Mouse (Mus musculus) induced T-regulatory cell, adult 2 months (primary cell): ENCODE results near the gene Aicda.
A peak's percentile ranks its signal among the peaks of the same experiment; 100 is the strongest.
"Not testable (repeated sequence)": the region's sequence is repeated elsewhere in the genome, so short reads cannot be mapped to it uniquely, and the experiment has no call there.

ENCODE experiments used
- DNase-seq: peaks from one replicate; pipeline ENCODE4 v3.0.0-alpha.2; 2012; ENCODE audit warnings: low read depth

Gene Aicda

DNA sequence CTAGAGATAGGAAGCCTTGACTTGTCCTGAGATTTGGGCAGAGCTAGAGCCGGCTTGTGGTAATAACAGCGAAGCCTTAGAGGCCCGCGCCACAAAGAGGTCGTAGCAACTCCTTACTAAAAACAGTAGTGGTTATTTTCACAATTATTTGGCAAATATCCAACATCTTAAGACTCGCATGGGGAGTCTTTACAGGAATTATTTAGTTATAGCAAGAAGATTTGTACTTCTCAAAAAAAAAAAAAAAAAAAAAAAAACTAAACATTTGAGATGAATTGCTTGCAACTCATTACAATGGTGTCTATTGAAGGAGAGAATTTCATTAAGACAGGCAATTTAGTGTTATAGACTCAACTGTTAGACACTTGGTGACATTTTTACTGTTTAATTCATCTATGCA is 501 bp downstream of the Aicda start:
- DNase-seq = no peak

DNA sequence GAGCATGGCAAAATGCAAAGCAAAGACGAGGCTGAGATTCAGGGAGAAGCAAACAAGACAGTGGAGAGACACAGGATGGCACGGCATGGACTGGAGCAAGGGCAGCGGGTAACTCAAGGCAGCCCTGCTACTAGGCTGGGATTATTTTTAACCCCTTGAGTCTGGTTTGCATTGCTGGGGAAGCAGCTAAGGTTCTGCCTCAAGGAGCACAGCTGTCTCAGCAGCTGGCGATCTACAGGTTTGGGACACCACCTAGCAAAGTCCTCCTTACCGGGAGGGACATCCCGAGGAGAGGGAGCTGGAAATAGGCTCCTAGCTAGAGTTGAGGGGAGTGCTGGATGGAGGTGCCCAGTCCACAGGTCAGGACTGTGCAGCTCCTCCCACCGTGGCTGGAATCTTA is 1.7 kb downstream of the Aicda start:
- DNase-seq = no peak

DNA sequence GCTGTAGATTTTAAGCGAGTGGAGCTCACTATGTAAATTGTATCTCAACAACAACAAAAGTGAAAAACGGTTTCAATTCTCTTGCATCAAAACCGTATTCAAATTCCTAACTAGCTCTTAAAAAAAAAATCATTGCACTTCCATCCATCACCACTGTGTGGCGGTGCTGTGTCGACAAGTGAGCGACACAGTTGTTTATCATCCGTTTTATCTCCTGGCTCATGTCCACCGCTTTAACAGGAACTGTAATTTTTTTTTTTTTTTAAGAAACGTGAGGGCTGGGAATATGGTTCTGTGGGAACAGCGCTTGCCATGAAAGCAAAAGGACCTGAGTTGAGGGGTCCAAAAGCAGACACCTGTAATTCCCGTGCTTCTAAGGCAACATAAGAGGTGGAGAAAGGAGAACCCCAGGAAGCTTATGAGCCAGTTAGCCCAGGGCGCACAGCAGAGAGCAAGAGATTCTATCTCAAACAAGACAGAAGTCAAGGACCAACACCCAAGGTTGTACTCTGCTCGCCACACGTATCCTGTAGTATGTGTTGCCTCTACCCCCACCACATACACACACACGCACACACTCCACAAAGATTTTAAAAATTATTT is 3.5 kb downstream of the Aicda start:
- DNase-seq = peak; percentile 91

DNA sequence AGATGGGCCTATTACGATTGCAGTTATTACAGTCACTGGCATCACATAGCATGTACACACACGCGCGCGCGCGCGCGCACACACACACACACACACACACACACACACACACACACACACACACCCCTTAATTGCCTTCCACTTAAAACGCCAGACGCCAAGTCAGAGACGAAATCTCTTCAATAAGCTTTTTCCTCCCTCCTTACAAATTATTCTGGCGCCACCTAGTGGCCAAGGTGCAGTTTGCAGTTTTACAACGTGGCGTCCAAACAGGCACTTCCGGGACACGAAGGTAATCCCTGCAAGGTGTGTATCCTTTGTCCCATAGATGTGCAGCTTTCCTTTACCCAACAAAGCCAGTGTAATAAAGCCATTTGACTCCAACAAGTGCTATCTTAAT is 6.8 kb downstream of the Aicda start:
- DNase-seq = peak; percentile 95

DNA sequence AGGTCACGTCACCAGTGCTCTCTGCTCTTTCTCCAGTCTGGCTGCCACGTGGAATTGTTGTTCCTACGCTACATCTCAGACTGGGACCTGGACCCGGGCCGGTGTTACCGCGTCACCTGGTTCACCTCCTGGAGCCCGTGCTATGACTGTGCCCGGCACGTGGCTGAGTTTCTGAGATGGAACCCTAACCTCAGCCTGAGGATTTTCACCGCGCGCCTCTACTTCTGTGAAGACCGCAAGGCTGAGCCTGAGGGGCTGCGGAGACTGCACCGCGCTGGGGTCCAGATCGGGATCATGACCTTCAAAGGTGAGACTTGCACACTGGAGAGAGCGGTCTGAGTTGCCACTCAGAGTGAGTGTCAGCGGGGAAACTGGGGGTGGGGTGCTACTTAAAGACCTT is 7.4 kb downstream of the Aicda start:
- DNase-seq = no peak

DNA sequence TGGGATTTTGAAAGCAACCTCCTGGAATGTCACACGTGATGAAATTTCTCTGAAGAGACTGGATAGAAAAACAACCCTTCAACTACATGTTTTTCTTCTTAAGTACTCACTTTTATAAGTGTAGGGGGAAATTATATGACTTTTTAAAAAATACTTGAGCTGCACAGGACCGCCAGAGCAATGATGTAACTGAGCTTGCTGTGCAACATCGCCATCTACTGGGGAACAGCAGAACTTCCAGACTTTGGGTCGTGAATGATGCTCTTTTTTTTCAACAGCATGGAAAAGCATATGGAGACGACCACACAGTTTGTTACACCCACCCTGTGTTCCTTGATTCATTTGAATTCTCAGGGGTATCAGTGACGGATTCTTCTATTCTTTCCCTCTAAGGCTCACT is 8.9 kb downstream of the Aicda start:
- peak; percentile 83 for DNase-seq

DNA sequence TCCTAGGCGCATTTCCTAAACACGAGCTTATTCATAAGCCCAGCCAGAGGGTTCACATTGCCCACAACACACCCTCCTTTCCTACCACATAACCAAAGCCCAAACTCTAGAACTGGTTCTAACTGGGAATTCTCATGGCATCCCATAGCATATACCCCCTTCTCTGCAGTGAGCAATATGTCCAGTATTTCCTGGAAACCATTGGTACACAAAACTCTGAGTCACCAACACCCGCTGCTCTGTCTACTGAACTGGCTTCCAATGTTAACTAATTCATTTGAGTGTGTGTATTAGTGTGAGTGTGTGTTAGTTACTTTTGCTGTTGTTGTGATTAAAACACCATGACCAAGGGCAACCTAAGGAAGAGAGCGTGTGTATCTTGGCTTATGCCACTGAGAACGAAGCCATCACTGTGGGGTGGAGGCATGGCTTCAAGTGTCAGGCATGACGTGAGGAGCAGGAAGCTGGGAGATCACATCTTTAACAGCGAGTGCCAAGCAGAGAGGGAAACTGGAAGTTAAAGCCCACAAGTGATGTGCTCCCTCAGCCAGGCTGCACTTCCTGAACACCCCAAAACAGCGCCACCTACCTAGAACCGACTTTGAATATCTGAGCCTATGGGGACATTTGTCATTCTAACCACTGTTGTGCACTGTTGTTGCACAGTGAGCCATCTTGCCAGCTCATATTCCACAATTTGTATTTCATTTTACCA is 11.6 kb downstream of the Aicda start:
- DNase-seq = no peak

DNA sequence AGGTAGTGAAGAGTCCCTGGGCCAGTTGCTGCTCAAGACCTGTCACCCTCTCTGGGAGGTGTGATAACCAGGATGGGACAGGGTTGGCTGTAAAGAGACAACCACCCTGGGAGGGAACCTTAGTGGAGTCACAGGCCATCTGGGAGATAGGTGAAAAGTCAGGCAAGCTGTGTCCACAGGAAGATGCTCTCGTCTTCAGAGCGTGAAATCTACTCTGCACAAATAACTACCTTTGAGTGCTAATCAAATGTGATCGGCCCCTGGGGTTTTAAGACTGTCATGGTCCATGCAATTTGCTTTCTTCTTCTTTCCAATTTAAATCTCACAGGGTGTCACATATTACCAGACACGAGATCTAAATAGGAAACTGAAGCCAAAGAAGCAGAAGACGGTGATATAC is 15.5 kb downstream of the Aicda start:
- no peak for DNase-seq

DNA sequence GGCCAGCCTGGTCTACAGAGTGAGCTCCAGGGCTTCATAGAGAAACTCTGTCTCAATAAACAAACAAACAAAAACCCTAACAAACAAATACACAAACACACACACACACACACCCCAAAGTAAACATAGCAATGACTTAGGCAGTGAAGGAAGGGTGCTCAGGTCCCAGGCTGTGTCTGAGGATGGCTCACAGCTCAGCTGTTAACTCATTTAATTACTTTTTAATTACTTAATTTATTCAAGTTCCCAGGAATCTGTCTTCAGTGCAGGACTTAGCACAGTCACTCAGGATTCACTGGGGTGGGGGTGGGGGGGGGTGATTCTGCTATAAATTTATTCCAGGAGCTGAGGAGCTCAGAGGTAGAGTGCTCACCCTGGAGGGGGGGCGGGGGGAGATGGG is 16.2 kb downstream of the Aicda start:
- DNase-seq = no peak

DNA sequence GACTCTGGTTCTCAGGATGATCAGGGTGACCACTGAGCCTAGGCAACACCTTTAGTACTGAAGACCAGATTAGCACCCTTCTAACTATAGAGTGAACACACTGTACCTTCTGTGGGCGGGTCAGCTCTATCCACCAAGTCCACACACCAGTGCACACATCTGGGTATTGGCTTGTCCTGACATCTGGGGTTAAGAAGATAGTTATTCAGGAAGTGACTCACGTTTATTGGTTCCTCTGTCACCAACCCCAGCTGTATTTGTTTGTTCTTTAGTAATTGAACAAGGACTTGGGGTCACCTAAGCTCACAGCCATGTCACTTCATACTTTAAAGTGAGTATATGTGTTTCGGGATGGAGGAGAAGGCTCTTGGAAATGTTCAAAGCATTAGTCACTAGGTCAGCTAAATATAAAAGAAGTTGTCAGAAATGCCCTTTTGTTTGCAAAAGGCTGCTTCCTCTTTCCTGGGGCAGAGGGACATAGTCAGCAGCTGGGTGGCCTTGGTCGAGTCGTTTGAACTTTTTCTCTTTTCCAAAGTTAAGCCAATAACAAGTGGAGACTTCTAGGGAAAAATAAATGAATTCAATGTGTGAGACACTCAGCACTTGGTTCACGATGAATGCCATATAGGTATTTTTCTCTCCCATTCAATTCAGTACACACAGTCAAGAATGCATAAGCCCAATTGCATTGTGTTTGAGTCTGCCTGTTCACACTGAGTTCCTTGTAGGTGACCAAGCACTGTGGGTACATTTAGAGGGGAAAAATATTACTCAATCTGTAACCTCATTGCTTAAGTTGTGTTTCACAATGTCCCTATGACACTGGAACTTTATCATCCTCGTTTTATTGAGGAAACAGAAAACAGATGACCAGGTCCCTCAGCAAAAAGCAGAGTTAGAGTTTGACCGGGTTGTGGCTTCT is 17.4 kb downstream of the Aicda start:
- DNase-seq = no peak

DNA sequence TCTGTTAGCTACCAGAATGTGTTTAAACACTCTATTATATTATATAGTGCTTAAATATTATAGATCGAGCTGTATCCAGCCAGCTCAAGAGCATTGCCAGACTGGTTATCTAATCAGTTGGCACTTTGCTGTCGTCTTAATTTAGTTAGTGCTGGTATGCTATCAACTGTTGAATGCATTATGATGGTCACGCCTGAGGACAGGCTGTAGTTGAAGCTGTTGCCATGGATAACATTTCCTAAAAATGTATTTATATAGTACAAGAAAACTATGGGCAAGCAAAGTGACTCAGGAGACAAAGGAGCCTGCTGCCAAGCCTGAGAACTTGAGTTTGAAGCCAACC is 18.0 kb downstream of the Aicda start:
- no peak for DNase-seq

DNA sequence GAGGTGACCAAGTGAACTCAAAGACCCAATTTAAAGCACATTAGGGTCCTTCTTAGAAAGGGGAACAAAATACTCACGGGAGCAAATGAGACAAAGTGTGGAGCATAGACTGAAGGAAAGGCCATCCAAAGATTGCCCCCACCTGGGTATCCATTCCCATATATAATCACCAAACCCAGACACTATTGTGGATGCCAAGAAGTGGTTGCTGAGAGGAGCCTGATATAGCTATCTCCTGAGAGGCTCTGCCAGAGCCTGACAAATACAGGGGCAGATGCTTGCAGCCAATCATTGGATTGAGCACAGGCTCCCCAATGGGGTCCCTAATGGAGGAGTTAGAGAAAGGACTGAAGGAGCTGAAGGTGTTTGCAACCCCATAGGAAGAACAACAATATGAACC is 21.4 kb downstream of the Aicda start:
- not testable (repeated sequence) for DNase-seq

DNA sequence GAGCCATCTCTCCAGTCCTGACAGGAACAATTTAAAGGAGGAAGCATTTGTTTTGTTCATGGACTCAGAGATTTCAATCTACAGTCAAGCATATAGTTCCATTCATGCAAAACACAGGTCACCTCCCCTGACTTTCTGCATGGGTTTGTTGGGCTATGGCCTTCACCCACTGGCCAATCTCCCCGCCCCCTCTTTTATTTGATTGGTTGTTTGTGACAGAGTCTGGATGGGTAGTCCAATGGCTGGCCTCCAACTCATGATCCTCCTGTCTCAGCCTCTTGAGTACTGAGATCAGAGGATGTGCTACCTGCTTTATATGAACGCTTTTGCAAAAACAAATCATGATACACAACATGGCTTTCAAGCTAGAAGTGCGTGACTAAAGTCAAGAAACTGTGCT is 23.4 kb downstream of the Aicda start:
- no peak for DNase-seq

DNA sequence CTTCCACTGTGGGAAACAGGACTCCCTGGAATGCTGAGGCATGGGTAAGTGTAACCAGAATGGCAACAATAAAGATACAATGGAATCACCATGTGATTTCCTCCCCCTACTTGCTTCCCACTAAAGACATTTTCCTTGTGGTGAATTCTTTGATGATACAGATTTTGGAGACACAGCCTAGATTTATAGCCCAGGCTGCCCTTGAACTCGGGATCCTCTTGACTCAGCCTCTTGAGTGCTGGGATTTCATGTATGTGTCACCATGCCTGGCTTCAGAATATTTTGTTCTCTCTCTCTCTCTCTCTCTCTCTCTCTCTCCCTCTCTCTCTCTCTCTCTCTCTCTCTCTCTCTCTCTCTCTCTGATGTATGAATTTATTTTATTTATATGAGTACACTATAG is 25.5 kb downstream of the Aicda start:
- no peak for DNase-seq

DNA sequence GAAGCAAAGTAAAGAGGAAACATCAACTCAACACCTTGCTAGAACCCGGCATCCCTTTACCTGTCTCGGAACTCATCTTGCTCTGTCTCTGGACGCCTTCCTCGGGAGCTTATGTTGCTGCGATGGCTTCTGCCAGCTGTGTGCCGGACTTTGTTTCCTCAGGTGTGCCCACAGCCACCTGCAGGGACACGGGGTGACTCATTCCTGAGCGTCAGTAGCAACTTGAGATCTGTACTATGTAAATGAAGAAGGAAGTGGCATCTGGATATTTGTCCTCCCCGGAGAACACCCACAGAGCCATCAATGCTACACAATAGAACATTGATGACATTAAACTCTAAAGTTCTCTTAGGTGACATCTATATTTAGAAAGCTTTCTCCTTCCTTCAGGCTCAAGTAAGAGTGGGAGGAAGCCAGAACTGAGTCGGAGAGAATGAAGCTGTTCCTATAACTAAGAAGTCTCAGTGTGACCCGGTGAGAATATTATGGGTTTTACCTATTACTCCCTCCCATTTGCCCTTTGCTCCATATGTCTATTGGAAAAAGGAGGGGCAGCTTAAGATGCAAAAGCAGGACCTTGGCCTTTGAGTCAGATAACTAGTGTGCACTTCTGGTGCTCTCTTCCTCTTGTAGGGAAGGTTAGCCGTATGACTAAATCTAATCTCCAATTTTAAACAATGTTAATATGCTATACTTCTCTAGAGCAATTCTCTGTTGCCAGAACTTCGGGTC is 37.6 kb downstream of the Aicda start:
- DNase-seq = no peak

DNA sequence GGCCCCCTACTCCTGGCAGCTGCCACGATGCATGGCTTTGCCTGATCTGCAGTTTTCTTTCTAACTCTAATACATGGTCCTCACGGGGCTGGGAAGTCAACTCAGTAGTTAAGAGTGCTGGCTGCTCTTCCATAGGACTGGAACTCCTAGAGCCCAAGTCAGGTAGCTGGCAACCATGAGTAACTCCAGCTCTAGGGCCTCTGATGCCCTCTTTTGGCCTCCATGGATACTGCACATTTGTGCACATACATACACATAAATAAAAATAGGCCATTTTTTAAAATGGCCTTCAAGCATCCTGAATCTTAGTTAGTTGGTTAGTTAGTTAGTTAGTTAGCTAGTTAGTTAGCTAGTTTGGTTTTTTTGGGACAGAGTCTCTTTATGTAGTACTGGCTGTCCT is 39.3 kb downstream of the Aicda start:
- DNase-seq = no peak

DNA sequence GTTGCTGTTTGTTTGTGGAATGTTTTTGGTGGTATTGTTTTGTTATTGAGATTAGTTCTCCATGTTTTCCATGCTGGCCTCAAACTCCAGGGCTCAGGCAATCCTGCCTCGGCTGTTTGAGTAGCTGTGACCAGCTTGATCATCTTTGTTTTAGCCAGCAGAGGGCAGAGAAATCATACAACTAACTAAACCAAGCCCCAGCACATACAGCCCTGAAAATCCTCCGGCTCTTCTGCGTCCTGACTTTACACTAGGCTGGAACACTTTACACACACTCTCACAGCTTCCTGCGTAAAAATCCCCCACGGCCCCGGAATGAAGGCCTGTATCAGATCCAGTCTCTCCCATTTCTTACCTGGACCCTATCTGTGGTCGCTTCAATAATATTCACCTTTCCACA is 42.0 kb downstream of the Aicda start:
- DNase-seq = peak; percentile 30

DNA sequence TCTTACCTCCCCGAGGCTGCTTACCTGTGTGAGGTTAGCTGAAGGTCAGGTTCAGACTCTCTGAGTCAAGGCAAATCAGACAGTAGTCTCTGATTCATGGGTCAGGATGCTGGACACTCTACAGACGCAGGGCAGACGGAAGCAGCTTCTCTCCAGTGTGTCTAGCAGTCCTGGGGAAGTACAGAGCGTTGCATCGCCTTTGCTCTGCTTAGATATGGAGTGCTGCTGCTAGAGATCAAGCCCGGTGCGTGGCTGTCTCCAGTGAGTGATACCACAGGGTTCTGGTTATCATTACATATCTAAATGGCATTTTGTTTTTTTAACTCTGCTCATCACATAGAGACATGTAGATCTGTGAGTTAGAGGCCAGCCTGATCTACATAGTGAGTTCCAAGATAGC is 43.0 kb downstream of the Aicda start:
- DNase-seq = no peak

DNA sequence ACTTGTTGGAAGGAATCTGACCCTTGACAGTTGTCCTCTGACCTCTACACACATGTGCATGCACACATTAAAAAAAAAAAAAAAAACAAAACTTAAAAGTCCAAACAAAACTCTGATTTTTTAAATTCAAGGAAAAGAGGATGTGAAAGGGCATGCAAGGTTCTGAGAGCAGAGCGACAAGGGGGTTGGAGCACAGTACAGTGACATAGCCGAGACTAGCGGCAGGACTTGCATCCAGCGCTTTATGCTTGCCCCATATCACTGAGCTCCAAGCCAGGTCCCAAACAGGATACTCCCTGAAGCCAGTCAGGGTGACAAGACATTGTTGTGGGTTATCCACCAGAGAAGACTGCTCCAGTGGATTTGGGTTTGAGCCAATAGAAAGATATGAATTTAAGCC is 44.4 kb downstream of the Aicda start:
- DNase-seq = no peak

DNA sequence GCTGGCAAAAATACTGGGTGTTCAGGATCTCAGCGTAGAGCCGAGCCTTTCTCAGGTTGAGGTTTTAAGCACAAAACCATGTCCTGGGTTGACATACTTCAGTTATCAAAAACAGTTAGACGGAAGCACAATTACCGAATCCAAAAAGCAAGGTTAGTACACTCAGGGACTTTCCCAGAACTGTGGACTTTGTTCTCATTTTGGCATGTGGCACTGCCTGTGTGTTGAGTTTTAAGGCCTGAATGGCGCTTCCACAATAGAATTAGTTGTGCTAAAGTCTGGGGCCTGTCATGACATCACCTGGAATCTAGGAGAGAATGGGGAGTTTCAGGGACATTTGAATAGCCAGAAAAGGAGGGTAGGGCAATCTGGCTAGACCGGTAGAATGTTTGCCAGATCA is 44.8 kb downstream of the Aicda start:
- peak; percentile 52 for DNase-seq

DNA sequence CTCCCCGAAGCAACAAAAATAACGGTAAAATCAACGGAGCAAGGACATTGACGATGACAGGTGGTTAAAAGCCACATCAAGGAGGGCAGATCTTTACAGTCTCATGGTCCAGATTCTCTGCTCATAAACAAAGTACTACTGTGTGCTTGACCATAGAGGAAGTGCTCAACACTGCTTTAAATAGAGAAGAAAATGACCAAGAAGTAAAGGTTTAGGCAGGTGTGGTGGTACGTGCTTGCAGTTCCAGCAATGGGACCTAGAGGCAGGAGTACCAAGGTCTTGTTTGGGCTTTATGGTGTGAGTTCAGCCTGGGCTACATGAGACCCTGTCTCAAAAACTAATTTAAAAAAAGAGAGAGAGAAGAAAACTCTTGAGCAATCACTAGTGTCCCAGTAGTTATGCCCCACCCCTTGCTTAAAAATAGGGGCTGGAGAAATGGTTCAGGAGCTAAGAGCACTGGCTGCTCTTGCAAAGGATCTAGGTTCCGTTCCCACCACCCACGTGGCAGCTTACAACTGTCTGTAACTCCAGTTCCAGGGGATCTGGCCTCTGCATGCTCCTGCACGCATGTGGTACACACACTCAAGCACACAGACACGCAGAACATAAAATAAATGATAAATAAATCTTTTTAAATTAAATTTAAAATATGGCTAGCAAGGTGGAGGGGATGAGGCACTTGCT is 45.6 kb downstream of the Aicda start:
- DNase-seq = peak; percentile 25

DNA sequence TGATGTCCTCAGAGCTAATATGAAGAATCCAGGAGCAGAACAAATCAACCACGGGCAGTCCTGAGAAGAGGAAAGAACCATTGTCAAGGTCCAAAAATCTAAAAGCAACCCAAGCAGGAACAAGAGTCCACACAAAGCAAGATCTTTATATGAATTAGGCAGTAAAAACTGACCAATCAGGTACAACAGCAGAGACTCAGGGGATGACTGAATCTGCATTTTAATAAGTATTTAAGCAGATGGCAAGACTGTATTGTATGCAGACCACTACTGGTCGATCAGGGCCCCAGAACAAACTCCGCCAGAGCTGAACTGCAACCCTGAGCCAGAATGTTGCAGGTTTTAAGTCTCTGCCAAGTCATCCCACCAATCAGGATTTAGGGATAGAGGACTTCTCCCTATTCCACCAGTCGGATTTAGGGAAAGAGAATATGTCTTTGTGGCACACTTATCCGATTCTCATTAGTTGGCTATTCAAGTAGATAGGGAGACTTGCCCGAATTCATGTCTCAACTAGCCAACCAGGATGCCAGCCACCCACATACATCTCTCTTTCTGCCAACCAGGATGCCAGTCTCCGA is 46.6 kb downstream of the Aicda start:
- DNase-seq = peak; percentile 22
